Mouse (Mus musculus): Measurements from ENCODE around the gene Pkhd1. TPM values are rescaled to one million over a fixed set of nuclear protein-coding genes. Genes with fewer than 3 reads are reported as not detected.

Gene Pkhd1
- polyA plus RNA-seq, 1 experiment from 2014 or later = not detected

DNA sequence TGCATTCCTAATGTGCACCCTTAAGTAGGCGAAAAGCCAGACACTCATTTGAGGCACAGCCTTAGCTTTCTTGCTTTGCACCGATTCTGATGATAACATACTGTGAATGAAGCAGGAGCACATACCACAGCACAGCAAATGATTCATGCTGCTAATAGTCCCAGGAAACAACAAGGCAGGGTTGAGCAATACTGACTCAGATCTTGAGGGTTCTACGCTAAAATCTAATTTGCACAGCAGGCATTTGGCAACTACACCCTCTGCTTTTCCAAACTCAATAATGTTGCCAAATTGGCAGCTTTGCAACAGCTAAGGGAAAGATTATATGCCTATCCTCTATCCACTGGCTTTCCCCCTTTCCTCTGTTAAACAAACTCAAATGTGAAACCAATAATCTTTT, 548.1 kb downstream of the Pkhd1 start:
- Histone ChIP-seq H3K4me3 (no peak overlapping the region), H3K9me3 (no peaks in the 10 kb centered on the region), H3K9ac (no peak overlapping the region), H3K27ac (no peak overlapping the region), H3K27me3 (no peaks in the 10 kb centered on the region), H3K4me2 (replicated peaks) (no peak overlapping the region), H3K36me3 (no peaks in the 10 kb centered on the region), H3K4me1 (no peaks in the 10 kb centered on the region)
- no peak for ATAC-seq (ENCODE audit: insufficient number of reproducible peaks, insufficient read depth, low FRiP score, low TSS enrichment)
- whole genome bisulfite sequencing = 79% methylated on average over 3 of the region's 3 CpGs

DNA sequence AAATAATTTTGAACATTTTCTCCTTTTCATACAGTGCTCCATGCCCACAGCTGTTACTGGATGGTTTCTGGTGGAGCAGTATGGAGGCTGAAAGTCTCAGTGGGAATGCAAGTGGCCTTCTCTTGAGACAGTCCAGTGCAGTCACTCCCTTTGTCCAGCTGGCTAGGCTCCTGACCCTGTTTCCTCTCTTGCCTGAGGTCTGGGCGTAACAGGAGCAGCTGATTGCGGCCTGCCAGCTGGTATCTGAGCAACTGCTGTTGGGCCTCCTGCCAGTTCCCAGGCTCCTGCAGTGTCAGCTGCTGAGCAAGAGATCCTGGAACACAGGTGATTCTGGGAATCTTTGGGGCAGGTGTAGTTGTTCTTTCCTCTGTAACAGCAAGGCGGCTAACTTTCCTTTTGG, 559.6 kb downstream of the Pkhd1 start:
- Histone ChIP-seq H3K27ac (no peak overlapping the region), H3K36me3 (no peaks in the 10 kb centered on the region), H3K27me3 (no peaks in the 10 kb centered on the region), H3K9me3 (no peaks in the 10 kb centered on the region), H3K4me3 (no peak overlapping the region), H3K4me1 (no peaks in the 10 kb centered on the region), H3K9ac (no peak overlapping the region), H3K4me2 (replicated peaks) (no peak overlapping the region)
- no peak for ATAC-seq (ENCODE audit: insufficient number of reproducible peaks, insufficient read depth, low FRiP score, low TSS enrichment)
- 62% methylated on average over 3 of the region's 3 CpGs for WGBS

DNA sequence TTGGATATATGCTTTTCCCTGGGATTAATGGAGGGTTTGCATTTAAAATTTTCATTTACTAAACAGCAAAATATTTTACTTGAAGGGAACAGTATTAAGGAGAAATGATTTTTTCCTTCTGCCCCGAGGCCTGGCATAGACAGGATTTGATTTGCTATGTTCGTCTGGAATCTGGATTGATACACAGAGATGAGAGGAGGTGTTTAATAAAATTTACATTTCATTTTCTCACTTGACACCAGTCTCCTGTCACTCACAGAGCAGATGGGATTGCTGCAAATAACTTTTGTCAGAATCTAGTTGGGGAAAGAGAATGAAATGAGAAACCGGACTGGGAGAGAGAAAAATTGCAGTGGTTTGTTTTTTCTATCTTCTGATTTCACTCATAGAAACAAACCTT, 578.5 kb downstream of the Pkhd1 start:
- no peak for ATAC-seq (ENCODE audit: insufficient number of reproducible peaks, insufficient read depth, low FRiP score, low TSS enrichment)
- H3K9ac ChIP-seq = no peak overlapping the region
- no peaks in the 10 kb centered on the region for H3K9me3 ChIP-seq
- no peak overlapping the region for H3K4me2 ChIP-seq (replicated peaks)
- H3K27me3 ChIP-seq = no peaks in the 10 kb centered on the region
- WGBS = 66% methylated on average over 3 of the region's 3 CpGs
- no peak overlapping the region for H3K4me3 ChIP-seq
- H3K27ac ChIP-seq = no peak overlapping the region
- no peaks in the 10 kb centered on the region for H3K4me1 ChIP-seq
- H3K36me3 ChIP-seq = no peaks in the 10 kb centered on the region

DNA sequence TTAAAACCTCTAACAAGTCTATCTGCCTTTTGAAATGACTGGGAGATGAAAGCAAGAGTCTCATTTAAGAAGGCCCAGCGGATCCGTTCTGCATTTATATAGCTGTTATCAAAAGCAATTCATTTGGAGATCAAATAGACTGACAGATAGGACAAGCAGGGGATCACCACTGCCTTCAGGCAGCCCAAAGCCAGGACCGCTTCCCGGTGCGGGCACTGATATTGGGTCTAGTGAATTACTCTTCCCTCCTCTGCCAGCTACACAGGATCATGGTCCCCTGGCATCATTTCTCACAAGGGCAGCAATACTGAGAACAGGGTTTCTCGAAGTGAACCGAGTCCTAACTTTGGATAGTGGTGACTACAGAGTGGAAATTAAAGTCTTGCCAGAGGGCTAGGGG, 582.6 kb downstream of the Pkhd1 start:
- Histone ChIP-seq H3K4me1 (no peaks in the 10 kb centered on the region), H3K9me3 (no peaks in the 10 kb centered on the region), H3K9ac (no peak overlapping the region), H3K27ac (no peak overlapping the region), H3K4me2 (replicated peaks) (no peak overlapping the region), H3K36me3 (no peaks in the 10 kb centered on the region), H3K4me3 (no peak overlapping the region), H3K27me3 (no peaks in the 10 kb centered on the region)
- WGBS = 78% methylated on average over 7 of the region's 7 CpGs
- no peak for ATAC-seq (ENCODE audit: insufficient number of reproducible peaks, insufficient read depth, low FRiP score, low TSS enrichment)

DNA sequence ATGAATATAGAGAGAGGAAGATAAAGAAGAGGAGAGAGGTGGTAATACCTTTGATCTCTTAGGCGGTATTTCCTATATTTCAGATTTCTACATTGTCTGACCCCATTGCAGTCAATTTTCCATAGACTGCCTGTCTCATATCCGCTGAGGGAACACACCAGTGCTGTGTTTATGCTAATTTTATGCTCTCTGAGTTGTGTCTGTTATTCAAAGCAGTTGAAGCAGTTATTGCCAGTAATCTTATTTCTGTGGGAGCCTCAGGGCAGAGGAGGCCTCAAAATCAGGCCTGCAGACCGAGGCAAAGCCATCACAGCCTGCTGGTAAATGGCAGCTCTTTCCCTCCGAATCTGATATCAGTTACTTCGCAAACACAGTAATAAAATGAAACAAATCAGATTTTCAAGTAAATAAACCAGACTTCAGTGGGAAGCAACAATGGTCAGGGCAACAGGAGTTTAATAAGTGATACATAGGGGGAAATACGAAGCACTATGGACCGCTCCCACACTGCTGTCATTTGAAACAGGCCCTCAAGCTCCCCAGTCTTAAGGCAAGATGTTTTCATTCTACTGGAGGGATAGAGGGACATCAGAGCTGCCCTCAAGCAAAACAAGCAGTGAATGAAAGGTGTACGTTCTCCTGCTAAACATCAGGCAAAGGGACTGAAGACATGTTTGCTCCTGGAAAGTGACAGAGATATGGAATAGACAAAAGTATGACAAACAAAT, 599.5 kb downstream of the Pkhd1 start:
- H3K4me3 ChIP-seq = no peak overlapping the region
- ATAC-seq (ENCODE audit: insufficient number of reproducible peaks, insufficient read depth, low FRiP score, low TSS enrichment) = no peak
- H3K4me1 ChIP-seq = no peaks in the 10 kb centered on the region
- no peaks in the 10 kb centered on the region for H3K9me3 ChIP-seq
- no peak overlapping the region for H3K9ac ChIP-seq
- no peaks in the 10 kb centered on the region for H3K36me3 ChIP-seq
- H3K4me2 ChIP-seq (replicated peaks) = no peak overlapping the region
- no peaks in the 10 kb centered on the region for H3K27me3 ChIP-seq
- no peak overlapping the region for H3K27ac ChIP-seq
- WGBS = 69% methylated on average over 8 of the region's 8 CpGs

DNA sequence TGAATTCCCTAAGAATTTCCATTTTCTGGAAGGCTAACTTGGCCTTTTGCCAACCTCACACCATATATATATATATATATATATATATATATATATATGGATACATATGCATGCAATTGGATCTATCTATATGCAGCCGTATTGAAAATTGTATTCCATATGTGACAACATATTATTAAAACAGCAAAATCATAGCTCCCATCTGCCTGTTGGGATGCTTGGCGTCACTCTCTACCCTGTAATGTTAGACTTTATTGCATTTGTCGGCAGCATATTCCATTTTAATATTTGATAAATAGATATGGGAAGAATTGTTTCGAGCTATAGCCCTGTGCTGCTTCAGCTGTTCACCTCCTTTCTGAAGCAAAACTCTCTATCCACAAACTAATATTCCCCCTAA, 600.2 kb downstream of the Pkhd1 start:
- no peaks in the 10 kb centered on the region for H3K36me3 ChIP-seq
- no peaks in the 10 kb centered on the region for H3K9me3 ChIP-seq
- no peak overlapping the region for H3K4me2 ChIP-seq (replicated peaks)
- no peak overlapping the region for H3K9ac ChIP-seq
- 81% methylated on average over 4 of the region's 4 CpGs for WGBS
- no peak for ATAC-seq (ENCODE audit: insufficient number of reproducible peaks, insufficient read depth, low FRiP score, low TSS enrichment)
- H3K27ac ChIP-seq = no peak overlapping the region
- H3K27me3 ChIP-seq = no peaks in the 10 kb centered on the region
- no peak overlapping the region for H3K4me3 ChIP-seq
- no peaks in the 10 kb centered on the region for H3K4me1 ChIP-seq

Other genes starting within 250 kb of the Pkhd1 start
- not detected in 2 replicates for gene Il17a, start 112.8 kb upstream of the Pkhd1 start, polyA plus RNA-seq (2016; fragmentation: Nextera tagmentation; extraction: Ambion mirVana)
- 0.19 and 0.28 TPM in 2 replicates for gene Il17f, start 172.6 kb upstream of the Pkhd1 start, polyA plus RNA-seq (2016; fragmentation: Nextera tagmentation; extraction: Ambion mirVana)
- gene Mcm3, start 202.2 kb upstream of the Pkhd1 start, polyA plus RNA-seq (2016; fragmentation: Nextera tagmentation; extraction: Ambion mirVana) = 147 and 155 TPM in 2 replicates

Measured in embryonic facial prominence, embryonic 12.5 days (tissue).